20 mouse cellular contexts compared by ENCODE assay signal in the genomic region with DNA sequence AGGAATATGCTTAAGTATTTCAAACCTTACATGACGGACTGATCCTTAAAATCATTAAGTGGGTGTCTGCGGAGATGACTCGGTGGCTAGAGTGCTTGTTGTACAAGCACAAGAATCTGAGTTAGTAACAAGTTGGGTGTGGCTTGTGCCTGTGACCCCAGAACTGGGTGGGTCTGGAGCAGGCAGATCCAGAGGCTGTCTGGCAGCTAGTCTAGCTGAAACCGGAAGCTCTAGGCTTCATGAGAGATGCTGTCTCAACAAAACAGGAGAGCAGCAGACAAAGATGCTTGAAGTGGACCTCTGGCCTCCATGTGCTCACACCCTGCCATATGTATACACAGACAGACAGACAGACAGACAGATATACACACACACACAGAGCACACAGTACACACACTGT. TPM values are rescaled to one million over a fixed set of nuclear protein-coding genes. Genes with fewer than 3 reads are reported as not detected.
DNase-seq lines count a peak whose midpoint lies in the region; ATAC-seq and TF ChIP-seq lines count a peak whose summit lies in the region.
"Had no signal": no experiment of that assay in that cellular context is flagged by ENCODE, and none has a peak within 500 bp of the region (broad histone marks: within the 10 kb centered on the region; RNA-seq: fewer than 3 reads in every experiment).

No protein-coding gene starts in this region.

- ATAC-seq in embryonic facial prominence, embryonic 12.5 days (ENCODE audit: insufficient number of reproducible peaks, insufficient read depth, low FRiP score, low TSS enrichment), result no peak
- ATAC-seq in intestine, embryonic 16.5 days, result peak; percentile 63
- no peak for ATAC-seq in midbrain, embryonic 14.5 days (ENCODE audit: low FRiP score, low TSS enrichment)
- ATAC-seq: forebrain, embryonic 14.5 days; Patski had no signal

- H3K27ac ChIP-seq in embryonic facial prominence, embryonic 12.5 days, result no peak overlapping the region
- H3K27ac ChIP-seq in embryonic facial prominence, embryonic 10.5 days (replicated peaks), result no peak overlapping the region
- H3K27ac ChIP-seq in intestine, embryonic 16.5 days (ENCODE audit: low read length), result no peak overlapping the region
- H3K27ac ChIP-seq in gastrocnemius, adult 2 months, result no peak overlapping the region
- H3K27ac ChIP-seq in midbrain, embryonic 14.5 days (replicated peaks; ENCODE audit: low read depth, low read length), result no peak overlapping the region
- H3K27ac ChIP-seq: embryonic facial prominence, embryonic 15.5 days; forebrain, embryonic 10.5 days; hindbrain, embryonic 10.5 days; hindbrain, embryonic 14.5 days had no signal

- no peak overlapping the region for H3K4me3 ChIP-seq in embryonic facial prominence, embryonic 12.5 days
- no peak overlapping the region for H3K4me3 ChIP-seq in embryonic facial prominence, embryonic 10.5 days
- no peak overlapping the region for H3K4me3 ChIP-seq in intestine, embryonic 16.5 days (ENCODE audit: low read length)
- H3K4me3 ChIP-seq in gastrocnemius, adult 2 months, result no peak overlapping the region
- no peak overlapping the region for H3K4me3 ChIP-seq in midbrain, embryonic 14.5 days (replicated peaks; ENCODE audit: low read depth, low read length)
- H3K4me3 ChIP-seq: embryonic facial prominence, embryonic 15.5 days; erythroblast, embryonic 14.5 days; forebrain, embryonic 10.5 days; heart, embryonic 12.5 days; hindbrain, embryonic 10.5 days had no signal

- H3K9me3 ChIP-seq in embryonic facial prominence, embryonic 12.5 days, result no peaks in the 10 kb centered on the region
- H3K9me3 ChIP-seq in embryonic facial prominence, embryonic 10.5 days, result no peaks in the 10 kb centered on the region
- no peaks in the 10 kb centered on the region for H3K9me3 ChIP-seq in intestine, embryonic 16.5 days (ENCODE audit: control insufficient read depth, low read length)
- H3K9me3 ChIP-seq in midbrain, embryonic 14.5 days (ENCODE audit: control insufficient read depth, low read length), result no peaks in the 10 kb centered on the region
- H3K9me3 ChIP-seq: embryonic facial prominence, embryonic 15.5 days; forebrain, embryonic 10.5 days; heart, embryonic 12.5 days; hindbrain, embryonic 10.5 days had no signal

- H3K27me3 ChIP-seq in embryonic facial prominence, embryonic 12.5 days, result no peaks in the 10 kb centered on the region
- H3K27me3 ChIP-seq in embryonic facial prominence, embryonic 10.5 days (replicated peaks; ENCODE audit: low read depth, poor library complexity, severe bottlenecking), result no peaks in the 10 kb centered on the region
- H3K27me3 ChIP-seq in intestine, embryonic 16.5 days (replicated peaks; ENCODE audit: control insufficient read depth, insufficient read depth, low read length), result no peaks in the 10 kb centered on the region
- H3K27me3 ChIP-seq in midbrain, embryonic 14.5 days (ENCODE audit: control insufficient read depth, insufficient read depth, low read length), result no peaks in the 10 kb centered on the region
- H3K27me3 ChIP-seq: embryonic facial prominence, embryonic 15.5 days; heart, embryonic 12.5 days; Patski had no signal

- no peak overlapping the region for H3K4me2 ChIP-seq in embryonic facial prominence, embryonic 12.5 days (replicated peaks)
- H3K4me2 ChIP-seq in intestine, embryonic 16.5 days (ENCODE audit: low read depth, low read length), result no peak overlapping the region
- no peak overlapping the region for H3K4me2 ChIP-seq in midbrain, embryonic 14.5 days (ENCODE audit: low read length)
- H3K4me2 ChIP-seq: embryonic facial prominence, embryonic 15.5 days; heart, embryonic 12.5 days; hindbrain, embryonic 14.5 days had no signal

- no peaks in the 10 kb centered on the region for H3K36me3 ChIP-seq in embryonic facial prominence, embryonic 12.5 days
- H3K36me3 ChIP-seq in embryonic facial prominence, embryonic 10.5 days (replicated peaks), result no peaks in the 10 kb centered on the region
- H3K36me3 ChIP-seq in intestine, embryonic 16.5 days (ENCODE audit: control insufficient read depth, insufficient read depth, low read length), result no peaks in the 10 kb centered on the region
- peaks cover 38% of the 10 kb centered on the region for H3K36me3 ChIP-seq in midbrain, embryonic 14.5 days (ENCODE audit: control insufficient read depth, insufficient read depth, low read length)
- H3K36me3 ChIP-seq: embryonic facial prominence, embryonic 15.5 days; forebrain, embryonic 10.5 days; heart, embryonic 12.5 days had no signal

- no peaks in the 10 kb centered on the region for H3K4me1 ChIP-seq in embryonic facial prominence, embryonic 12.5 days
- H3K4me1 ChIP-seq in embryonic facial prominence, embryonic 10.5 days, result 0 out of 2 replicates have a peak, but pooled peaks cover 3% of the 10 kb centered on the region
- peaks cover 15% of the 10 kb centered on the region; the same call in 1 of the 2 replicates for H3K4me1 ChIP-seq in intestine, embryonic 16.5 days (ENCODE audit: control insufficient read depth, insufficient read depth, low read length)
- no peaks in the 10 kb centered on the region for H3K4me1 ChIP-seq in midbrain, embryonic 14.5 days (ENCODE audit: control insufficient read depth, insufficient read depth, low read length)
- H3K4me1 ChIP-seq: heart, embryonic 12.5 days had no signal

- no peak for DNase-seq in embryonic facial prominence, embryonic 10.5 days (ENCODE audit: low spot score)
- DNase-seq in R1 (ENCODE audit: low read depth, low spot score), result peak; percentile 30
- no peak for DNase-seq in gastrocnemius, adult 2 months
- DNase-seq in adrenal gland, postnatal 4 days (ENCODE audit: low spot score in 2 of 2), result no peak
- DNase-seq in midbrain, embryonic 14.5 days, result no peak
- DNase-seq: adrenal gland, adult 8-10 months; cerebellum, adult 11-12 months; cerebellum, adult 9-10 months; cerebellum, postnatal 25 days; kidney, adult 18-20 months had no signal

- 77% methylated on average over 4 of the region's 4 CpGs for WGBS in embryonic facial prominence, embryonic 12.5 days
- WGBS in embryonic facial prominence, embryonic 10.5 days, result 80% methylated on average over 4 of the region's 4 CpGs
- WGBS in intestine, embryonic 16.5 days, result 58% methylated on average over 4 of the region's 4 CpGs
- 81% methylated on average over 4 of the region's 4 CpGs for WGBS in midbrain, embryonic 14.5 days

- intact Hi-C loops in gastrocnemius, adult 2 months (cut with DNase I), result no loop called here

- peak overlapping the region; percentile 34; the same call in 1 of the 2 replicates for H3K9ac ChIP-seq in embryonic facial prominence, embryonic 12.5 days
- no peak overlapping the region for H3K9ac ChIP-seq in intestine, embryonic 16.5 days (ENCODE audit: low read depth, low read length)
- no peak overlapping the region for H3K9ac ChIP-seq in midbrain, embryonic 14.5 days (replicated peaks; ENCODE audit: low read length)
- H3K9ac ChIP-seq: embryonic facial prominence, embryonic 15.5 days; heart, embryonic 12.5 days; hindbrain, embryonic 14.5 days had no signal

- TF ChIP-seq CTCF in gastrocnemius, adult 2 months (IDR thresholded peaks at IDR 0.05), result no peak

RNA-seq across cellular contexts. Expression of gene Umps, which starts 23.9 kb away (rescaled TPM):
- polyA plus RNA-seq in embryonic facial prominence, embryonic 12.5 days (2016; fragmentation: Nextera tagmentation; extraction: Ambion mirVana), result 62.6 and 63.6 TPM in 2 replicates
- 105 and 106 TPM in 2 replicates for polyA plus RNA-seq in embryonic facial prominence, embryonic 10.5 days (2016; fragmentation: Nextera tagmentation; extraction: Ambion mirVana)
- 40.0 and 49.4 TPM in 2 replicates for polyA plus RNA-seq in intestine, embryonic 16.5 days (2015; fragmentation: Nextera tagmentation; extraction: Ambion mirVana)
- total RNA-seq in gastrocnemius, adult 2 months (2021), result 1 to 10 TPM; 5.3 to 7.3 TPM
- 10 to 100 TPM; 42.2 to 45.0 TPM for total RNA-seq in adrenal gland, postnatal 4 days (2021)
- 19.7 and 28.4 TPM in 2 replicates for polyA plus RNA-seq in midbrain, embryonic 14.5 days (2014; fragmentation: Nextera tagmentation; extraction: Ambion mirVana)
